Mouse (Mus musculus) myocyte (in vitro differentiated cells): ENCODE measurements around the gene Dppa5a. TPM values are rescaled to one million over a fixed set of nuclear protein-coding genes. Genes with fewer than 3 reads are reported as not detected.

Experiments used
- H3K27me3 ChIP-seq: one replicate; pipeline ENCODE4 v1.6.1; 2011; ENCODE audit not compliant: control insufficient read depth, insufficient read depth, insufficient read length
- H3K36me3 ChIP-seq: one replicate; pipeline ENCODE4 v1.6.1; 2011; ENCODE audit not compliant: control insufficient read depth, insufficient read depth
- H3K4me2 ChIP-seq: one replicate; pipeline ENCODE4 v1.6.1; 2011; ENCODE audit warnings: low read depth, control low read depth
- H3K4me3 ChIP-seq: one replicate; pipeline ENCODE4 v1.5.1; 2011; ENCODE audit warnings: mild to moderate bottlenecking, control low read depth, moderate library complexity
- H3K79me2 ChIP-seq: one replicate; pipeline ENCODE4 v1.6.1; 2011; ENCODE audit not compliant: control insufficient read depth, insufficient read depth
- H3ac ChIP-seq: one replicate; pipeline ENCODE4 v1.6.1; 2011; ENCODE audit not compliant: control insufficient read depth, insufficient read length
- CEBPB ChIP-seq: IDR thresholded peaks from 2 replicates; pipeline ENCODE4 v1.6.1; 2011; ENCODE audit warnings: mild to moderate bottlenecking, moderate library complexity; ENCODE audit not compliant: poor library complexity, insufficient read depth, severe bottlenecking
- E2F4 ChIP-seq: IDR thresholded peaks from one replicate; pipeline ENCODE4 v1.6.1; 2011; ENCODE audit warnings: mild to moderate bottlenecking, control low read depth, moderate library complexity; ENCODE audit not compliant: insufficient read depth
- MAX ChIP-seq: IDR thresholded peaks from one replicate; pipeline ENCODE4 v1.6.1; 2011; ENCODE audit warnings: low read depth, mild to moderate bottlenecking, control low read depth
- MYOD1 ChIP-seq, 3 experiments: IDR thresholded peaks; one replicate each; pipeline ENCODE4 v1.6.1; 2011; ENCODE audit warnings: control low read depth in 2 of 3, low read depth in 2 of 3, mild to moderate bottlenecking in 2 of 3, moderate library complexity in 1 of 3; ENCODE audit not compliant: insufficient read length in 2 of 3, control insufficient read depth in 1 of 3
- MYOG ChIP-seq, 3 experiments: IDR thresholded peaks; one replicate each; pipeline ENCODE4 v1.6.1; 2011; ENCODE audit warnings: control low read depth in 2 of 3, low read depth in 2 of 3, mild to moderate bottlenecking in 2 of 3; ENCODE audit not compliant: insufficient read length in 2 of 3, control insufficient read depth in 1 of 3, insufficient read depth in 1 of 3
- POLR2A ChIP-seq: IDR thresholded peaks from one replicate; pipeline ENCODE4 v1.6.1; 2011; ENCODE audit warnings: low read depth, mild to moderate bottlenecking, control low read depth, moderate library complexity; ENCODE audit not compliant: insufficient read length
- POLR2AphosphoS2 ChIP-seq: IDR thresholded peaks from one replicate; pipeline ENCODE4 v1.6.1; 2011; ENCODE audit warnings: low read depth, control low read depth; ENCODE audit not compliant: insufficient read length
- REST ChIP-seq: IDR thresholded peaks from one replicate; pipeline ENCODE4 v1.6.1; 2011; ENCODE audit warnings: mild to moderate bottlenecking, control low read depth, moderate library complexity; ENCODE audit not compliant: insufficient read depth, insufficient read length
- SRF ChIP-seq: IDR thresholded peaks from one replicate; pipeline ENCODE4 v1.6.1; 2011; ENCODE audit warnings: low read depth; ENCODE audit not compliant: control insufficient read depth, insufficient read length
- TCF12 ChIP-seq: IDR thresholded peaks from one replicate; pipeline ENCODE4 v1.6.1; 2011; ENCODE audit warnings: mild to moderate bottlenecking, control low read depth; ENCODE audit not compliant: poor library complexity, insufficient read depth, severe bottlenecking
- TCF3 ChIP-seq: IDR thresholded peaks from one replicate; pipeline ENCODE4 v1.6.1; 2011; ENCODE audit warnings: low read depth, control low read depth; ENCODE audit not compliant: insufficient read length
- USF1 ChIP-seq: IDR thresholded peaks from one replicate; pipeline ENCODE4 v1.6.1; 2011; ENCODE audit warnings: low read depth, mild to moderate bottlenecking, control low read depth, moderate library complexity
- polyA plus RNA-seq: library from polyadenylated mRNA; unstranded; fragments of >200 nt; fragmentation: generic; extraction: Trizol; gene quantifications from one replicate; pipeline ENCODE4 v1.2.1, GENCODE M21; 2012; ENCODE audit warnings: missing spikeins

Dppa5a gene
- polyA plus RNA-seq, 1 experiment = not detected

DNA sequence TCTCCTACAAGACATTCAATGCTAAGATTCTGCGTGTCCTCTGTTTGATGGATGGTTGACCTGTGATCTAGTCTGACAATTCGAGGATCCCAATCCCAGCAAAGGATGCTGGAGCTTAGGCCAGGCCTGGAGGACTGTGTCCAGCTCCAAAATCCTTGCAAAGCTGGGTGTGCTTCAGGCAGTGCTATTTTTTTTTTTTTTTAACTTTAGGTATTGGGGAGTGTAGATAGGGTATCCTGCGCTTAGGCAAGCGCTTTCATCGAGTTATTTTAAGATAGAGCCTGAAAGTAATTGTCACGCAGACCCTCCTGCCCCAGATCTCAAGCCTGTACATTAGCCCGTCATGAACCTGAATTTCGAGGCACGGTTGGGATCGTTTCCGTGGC, 27.3 kb upstream of the Dppa5a start:
- Histone ChIP-seq H3K79me2 (no peaks in the 10 kb centered on the region), H3K36me3 (no peaks in the 10 kb centered on the region), H3K4me3 (no peak overlapping the region), H3ac (no peak overlapping the region), H3K27me3 (no peaks in the 10 kb centered on the region), H3K4me2 (no peak overlapping the region)
- TF ChIP-seq POLR2AphosphoS2 = no peak
- TF ChIP-seq MYOD1 (IDR thresholded peaks at IDR 0.05; ENCODE audit: control insufficient read depth in 1 of 3, insufficient read length in 2 of 3, low read depth in 2 of 3) = no peak
- no peak for TF ChIP-seq REST
- TF ChIP-seq POLR2A = no peak
- TF ChIP-seq TCF3 = no peak
- no peak for TF ChIP-seq CEBPB
- TF ChIP-seq USF1 = no peak
- TF ChIP-seq SRF = no peak
- no peak for TF ChIP-seq E2F4
- TF ChIP-seq TCF12 = no peak
- TF ChIP-seq MYOG (IDR thresholded peaks at IDR 0.05; ENCODE audit: control insufficient read depth in 1 of 3, insufficient read depth in 1 of 3, insufficient read length in 2 of 3, low read depth in 2 of 3) = no peak

DNA sequence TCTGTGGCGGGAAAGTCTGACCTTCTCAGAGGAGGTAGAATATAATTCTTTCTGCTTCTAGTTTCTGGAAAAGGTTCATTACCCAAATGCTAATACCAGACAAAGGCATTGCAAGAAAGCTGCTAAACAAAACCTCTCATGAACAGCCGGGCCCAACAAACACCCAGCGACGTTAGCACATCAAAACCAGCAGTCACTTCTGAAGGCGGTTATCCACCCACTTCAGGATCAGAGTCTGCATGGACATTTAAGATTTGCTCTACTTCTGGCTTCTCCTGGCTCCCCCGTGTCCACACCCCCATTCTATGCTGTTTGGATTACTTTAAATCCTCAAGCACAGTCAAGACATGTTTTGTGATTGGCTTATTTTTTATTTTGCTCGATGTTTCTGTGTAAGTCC, 26.6 kb upstream of the Dppa5a start:
- Histone ChIP-seq H3K4me3 (no peak overlapping the region), H3K4me2 (no peak overlapping the region), H3K36me3 (no peaks in the 10 kb centered on the region), H3ac (no peak overlapping the region), H3K27me3 (no peaks in the 10 kb centered on the region), H3K79me2 (no peaks in the 10 kb centered on the region)
- TF ChIP-seq POLR2A (no peak), CEBPB (no peak), POLR2AphosphoS2 (no peak), TCF12 (no peak), REST (no peak), MAX (no peak), MYOD1 (IDR thresholded peaks at IDR 0.05; ENCODE audit: control insufficient read depth in 1 of 3, insufficient read length in 2 of 3, low read depth in 2 of 3) (no peak), SRF (no peak), TCF3 (no peak), USF1 (no peak), E2F4 (no peak), MYOG (IDR thresholded peaks at IDR 0.05; ENCODE audit: control insufficient read depth in 1 of 3, insufficient read depth in 1 of 3, insufficient read length in 2 of 3, low read depth in 2 of 3) (no peak)

DNA sequence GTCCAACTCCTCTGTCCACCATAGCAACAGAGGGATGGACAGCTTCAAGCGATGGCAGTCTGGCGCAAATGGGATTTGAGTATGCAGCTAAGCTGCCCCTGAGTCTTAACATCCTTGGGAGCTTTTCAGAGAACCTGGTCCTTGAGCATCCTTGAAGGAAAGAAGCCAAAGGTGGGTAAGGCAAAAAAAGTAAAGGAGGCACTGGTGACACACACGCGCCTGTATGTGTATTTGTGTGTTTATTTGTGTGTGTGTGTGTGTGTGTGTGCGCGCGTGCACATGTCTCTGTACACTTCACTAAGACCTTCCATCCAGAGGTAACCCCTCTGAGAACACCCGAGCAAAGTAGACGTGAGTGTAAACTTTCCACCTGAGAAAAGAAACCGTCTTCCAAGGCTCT, 25.8 kb upstream of the Dppa5a start:
- TF ChIP-seq REST (no peak), MYOG (IDR thresholded peaks at IDR 0.05; ENCODE audit: control insufficient read depth in 1 of 3, insufficient read depth in 1 of 3, insufficient read length in 2 of 3, low read depth in 2 of 3) (no peak), TCF12 (no peak), MAX (no peak), TCF3 (no peak), MYOD1 (IDR thresholded peaks at IDR 0.05; ENCODE audit: control insufficient read depth in 1 of 3, insufficient read length in 2 of 3, low read depth in 2 of 3) (no peak)
- no peak overlapping the region for H3K4me2 ChIP-seq
- H3ac ChIP-seq = no peak overlapping the region
- H3K4me3 ChIP-seq = no peak overlapping the region
- H3K36me3 ChIP-seq = no peaks in the 10 kb centered on the region
- no peaks in the 10 kb centered on the region for H3K79me2 ChIP-seq
- H3K27me3 ChIP-seq = no peaks in the 10 kb centered on the region

DNA sequence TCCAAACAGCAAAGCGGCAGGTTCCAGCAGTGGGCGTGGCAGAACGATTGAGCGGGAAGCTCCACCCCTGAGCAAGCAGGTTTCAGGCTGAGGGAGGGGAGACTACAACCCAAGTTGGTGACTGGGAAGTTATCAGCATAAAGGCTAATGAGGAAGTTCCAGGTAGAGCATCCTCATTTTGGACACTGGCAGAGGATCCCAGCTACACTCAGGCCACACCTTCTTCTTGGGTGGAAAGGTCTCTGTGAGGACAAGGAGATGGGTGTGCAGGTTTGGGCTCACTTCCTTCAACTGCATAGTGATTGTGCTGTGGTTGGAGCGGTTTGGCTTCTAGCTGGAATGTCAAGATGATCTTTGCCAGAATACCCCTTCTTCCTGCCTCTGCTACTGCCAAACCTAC, 22.0 kb upstream of the Dppa5a start:
- Histone ChIP-seq H3K36me3 (no peaks in the 10 kb centered on the region), H3K79me2 (no peaks in the 10 kb centered on the region), H3K4me3 (no peak overlapping the region), H3ac (no peak overlapping the region), H3K27me3 (no peaks in the 10 kb centered on the region), H3K4me2 (no peak overlapping the region)
- TF ChIP-seq MYOD1 (IDR thresholded peaks at IDR 0.05; ENCODE audit: control insufficient read depth in 1 of 3, insufficient read length in 2 of 3, low read depth in 2 of 3) = no peak
- TF ChIP-seq SRF = no peak
- TF ChIP-seq MAX = no peak
- TF ChIP-seq TCF12 = no peak
- no peak for TF ChIP-seq REST
- TF ChIP-seq POLR2AphosphoS2 = no peak
- TF ChIP-seq TCF3 = no peak
- TF ChIP-seq USF1 = no peak
- no peak for TF ChIP-seq POLR2A
- no peak for TF ChIP-seq MYOG (IDR thresholded peaks at IDR 0.05; ENCODE audit: control insufficient read depth in 1 of 3, insufficient read depth in 1 of 3, insufficient read length in 2 of 3, low read depth in 2 of 3)
- TF ChIP-seq CEBPB = no peak
- no peak for TF ChIP-seq E2F4

- Histone ChIP-seq H3K27me3 (no peaks in the 10 kb centered on the region), H3K79me2 (no peaks in the 10 kb centered on the region), H3ac (no peak overlapping the region), H3K36me3 (no peaks in the 10 kb centered on the region), H3K4me2 (no peak overlapping the region), H3K4me3 (no peak overlapping the region)
- TF ChIP-seq CEBPB (no peak), USF1 (no peak), MAX (no peak), MYOD1 (IDR thresholded peaks at IDR 0.05; ENCODE audit: control insufficient read depth in 1 of 3, insufficient read length in 2 of 3, low read depth in 2 of 3) (no peak), E2F4 (no peak), POLR2A (no peak), TCF3 (no peak), REST (no peak), POLR2AphosphoS2 (no peak), SRF (no peak), TCF12 (no peak), MYOG (IDR thresholded peaks at IDR 0.05; ENCODE audit: control insufficient read depth in 1 of 3, insufficient read depth in 1 of 3, insufficient read length in 2 of 3, low read depth in 2 of 3) (no peak)
Observed at GRCm38 (mm10) chr9:78386947-78387346, 19.0 kb upstream of the Dppa5a start.
